9 mouse cellular contexts compared by ENCODE assay signal in genomic region chr1:181793541-181793940, GRCm38 (mm10). TPM values are rescaled to one million over a fixed set of nuclear protein-coding genes. Genes with fewer than 3 reads are reported as not detected.
DNase-seq lines count a peak whose midpoint lies in the region; ATAC-seq lines count a peak whose summit lies in the region.
"Had no signal": no experiment of that assay in that cellular context is flagged by ENCODE, and none has a peak within 500 bp of the region (broad histone marks: within the 10 kb centered on the region; RNA-seq: fewer than 3 reads in every experiment).

No protein-coding gene starts in this region.

- H3K36me3 ChIP-seq in forebrain, embryonic 14.5 days (ENCODE audit: control insufficient read depth, insufficient read depth, low read length), result no peaks in the 10 kb centered on the region
- no peaks in the 10 kb centered on the region for H3K36me3 ChIP-seq in forebrain, embryonic 12.5 days (replicated peaks)
- no peaks in the 10 kb centered on the region for H3K36me3 ChIP-seq in heart, embryonic 16.5 days (ENCODE audit: control insufficient read depth, insufficient read depth)

- no peak for ATAC-seq in forebrain, embryonic 14.5 days
- no peak for ATAC-seq in forebrain, embryonic 12.5 days (ENCODE audit: low FRiP score)
- ATAC-seq in heart, embryonic 16.5 days (replicated peaks; ENCODE audit: extremely low read depth, insufficient read depth, low FRiP score), result peak; percentile 69

- no peak overlapping the region for H3K4me3 ChIP-seq in forebrain, embryonic 14.5 days (ENCODE audit: low read depth, low read length)
- H3K4me3 ChIP-seq in forebrain, embryonic 12.5 days (replicated peaks), result no peak overlapping the region
- no peak overlapping the region for H3K4me3 ChIP-seq in heart, embryonic 16.5 days (ENCODE audit: low read length)

- H3K9me3 ChIP-seq in forebrain, embryonic 14.5 days (replicated peaks; ENCODE audit: control insufficient read depth, low read length), result no peaks in the 10 kb centered on the region
- H3K9me3 ChIP-seq in forebrain, embryonic 12.5 days, result no peaks in the 10 kb centered on the region
- no peaks in the 10 kb centered on the region for H3K9me3 ChIP-seq in heart, embryonic 16.5 days (replicated peaks; ENCODE audit: control insufficient read depth, low read length)

- H3K4me2 ChIP-seq in forebrain, embryonic 14.5 days (ENCODE audit: low read length), result no peak overlapping the region
- no peak overlapping the region for H3K4me2 ChIP-seq in forebrain, embryonic 12.5 days
- no peak overlapping the region for H3K4me2 ChIP-seq in heart, embryonic 16.5 days (ENCODE audit: low read depth, low read length)

- peaks cover 2% of the 10 kb centered on the region; the same call in 1 of the 2 replicates for H3K4me1 ChIP-seq in forebrain, embryonic 14.5 days (ENCODE audit: control insufficient read depth, insufficient read depth, low read length)
- H3K4me1 ChIP-seq in forebrain, embryonic 12.5 days, result no peaks in the 10 kb centered on the region
- peaks cover 3% of the 10 kb centered on the region; the same call in 1 of the 2 replicates for H3K4me1 ChIP-seq in heart, embryonic 16.5 days (ENCODE audit: control insufficient read depth, insufficient read depth, low read length)

- no peak overlapping the region for H3K27ac ChIP-seq in forebrain, embryonic 14.5 days (ENCODE audit: low read depth, low read length)
- no peak overlapping the region for H3K27ac ChIP-seq in forebrain, embryonic 12.5 days
- peak overlapping the region; percentile 66 for H3K27ac ChIP-seq in heart, embryonic 16.5 days (ENCODE audit: low read length)

- intact Hi-C loops in left cerebral cortex, postnatal 4 days (cut with DNase I), result no loop called here

- H3K9ac ChIP-seq in forebrain, embryonic 14.5 days (ENCODE audit: low read length), result no peak overlapping the region
- H3K9ac ChIP-seq in forebrain, embryonic 12.5 days, result no peak overlapping the region
- no peak overlapping the region for H3K9ac ChIP-seq in heart, embryonic 16.5 days (ENCODE audit: low read length)

- WGBS in forebrain, embryonic 14.5 days, result 29% methylated on average over 2 of the region's 2 CpGs
- WGBS in forebrain, embryonic 12.5 days, result 60% methylated on average over 2 of the region's 2 CpGs
- 30% methylated on average over 2 of the region's 2 CpGs for WGBS in heart, embryonic 16.5 days

- DNase-seq in forebrain, embryonic 14.5 days (ENCODE audit: low spot score), result peak; percentile 35
- peak; percentile 85 for DNase-seq in brain, adult 2 months (ENCODE audit: low read depth, low spot score)
- DNase-seq in left cerebral cortex, postnatal 4 days, result peak; percentile 55
- DNase-seq in thymus, adult 18-20 months, result no peak
- no peak for DNase-seq in cerebellum, postnatal 4 days (ENCODE audit: low spot score in 2 of 2)
- no peak for DNase-seq in natural killer cell, adult 2 months (ENCODE audit: low spot score in 2 of 2)

- H3K27me3 ChIP-seq in forebrain, embryonic 14.5 days (replicated peaks; ENCODE audit: control insufficient read depth, insufficient read depth, low read length), result no peaks in the 10 kb centered on the region
- no peaks in the 10 kb centered on the region for H3K27me3 ChIP-seq in forebrain, embryonic 12.5 days
- no peaks in the 10 kb centered on the region for H3K27me3 ChIP-seq in heart, embryonic 16.5 days (ENCODE audit: control insufficient read depth, insufficient read depth, low read length)
- H3K27me3 ChIP-seq: CH12.LX had no signal

RNA-seq across cellular contexts. Expression of gene Lbr, which starts 49.3 kb away (rescaled TPM):
- 68.9 and 72.4 TPM in 2 replicates for polyA plus RNA-seq in forebrain, embryonic 14.5 days (2014; fragmentation: Nextera tagmentation; extraction: Ambion mirVana)
- 151 and 161 TPM in 2 replicates for polyA plus RNA-seq in forebrain, embryonic 12.5 days (2016; fragmentation: Nextera tagmentation; extraction: Ambion mirVana)
- polyA plus RNA-seq in heart, embryonic 16.5 days (2015; fragmentation: Nextera tagmentation; extraction: Ambion mirVana), result 69.5 and 92.6 TPM in 2 replicates
- total RNA-seq in left cerebral cortex, postnatal 4 days (2021), result 10 to 100 TPM; 21.7 to 24.1 TPM

Comparison
In these comparisons a context has a peak if more than half of its experiments do, and no peak if none do; other contexts are left out.
1. DNase-seq: peak in forebrain, embryonic 14.5 days (single experiment), brain, adult 2 months (single experiment) and left cerebral cortex, postnatal 4 days (single experiment); none in thymus, adult 18-20 months (0 of 2), cerebellum, postnatal 4 days (0 of 2) and natural killer cell, adult 2 months (0 of 2).